Mouse (Mus musculus) forebrain, postnatal 0 days (tissue): Measurements from ENCODE around the gene Kat7. TPM values are rescaled to one million over a fixed set of nuclear protein-coding genes. Genes with fewer than 3 reads are reported as not detected.

ENCODE experiments used
- ATAC-seq: fragments of 200-750 bp; cut with Nextera tagmentation; 2 replicates; pipeline ENCODE4 v1.8.0; 2017; ENCODE audit warnings: mild to moderate bottlenecking, moderate library complexity
- DNase-seq: peaks from one replicate; pipeline ENCODE4 v3.0.0-alpha.2; 2015
- H3K27ac ChIP-seq: fragments of 300-500 bp; sonication (generic); 2 replicates; pipeline ENCODE4 v1.5.1; 2014; ENCODE audit warnings: low read depth, mild to moderate bottlenecking, antibody characterized with exemption, low read length, moderate library complexity, mixed read lengths
- H3K27me3 ChIP-seq: fragments of 300-500 bp; sonication (generic); 2 replicates; pipeline ENCODE4 v1.6.1; 2014; ENCODE audit warnings: mild to moderate bottlenecking, low read length, mixed read lengths; ENCODE audit not compliant: insufficient read depth
- H3K36me3 ChIP-seq: fragments of 300-500 bp; sonication (generic); 2 replicates; pipeline ENCODE4 v1.6.1; 2014; ENCODE audit warnings: mild to moderate bottlenecking, moderate library complexity; ENCODE audit not compliant: insufficient read depth
- H3K4me1 ChIP-seq: fragments of 300-500 bp; sonication (generic); 2 replicates; pipeline ENCODE4 v1.6.1; 2014; ENCODE audit warnings: antibody characterized with exemption; ENCODE audit not compliant: insufficient read depth
- H3K4me2 ChIP-seq: fragments of 300-500 bp; sonication (generic); 2 replicates; pipeline ENCODE4 v1.6.1; 2014; ENCODE audit warnings: low read depth, mild to moderate bottlenecking, moderate library complexity
- H3K4me3 ChIP-seq: fragments of 300-500 bp; sonication (generic); 2 replicates; pipeline ENCODE4 v1.5.1; 2014; ENCODE audit warnings: low read depth, low read length, mixed read lengths
- H3K9ac ChIP-seq: fragments of 300-500 bp; sonication (generic); 2 replicates; pipeline ENCODE4 v1.6.1; 2014; ENCODE audit warnings: mild to moderate bottlenecking
- H3K9me3 ChIP-seq: fragments of 300-500 bp; sonication (generic); 2 replicates; pipeline ENCODE4 v1.6.1; 2016; ENCODE audit warnings: low read length
- CTCF ChIP-seq: sonication (generic); IDR thresholded peaks from 2 replicates; pipeline ENCODE4 v1.5.1; 2016; ENCODE audit warnings: antibody characterized with exemption, control low read depth, low read depth
- WGBS: fragments of 180-500 bp; shearing (Covaris S2); extraction: QIAGEN DNeasy Blood & Tissue Kit; methylation state at CpG from one replicate; pipeline ENCODE4 v1.1.7; 2014; 5-methylcytosine and 5-hydroxymethylcytosine counted together
- polyA plus RNA-seq: library from polyadenylated mRNA; unstranded; fragments of >200 nt; fragmentation: Nextera tagmentation; extraction: Ambion mirVana; gene quantifications from 2 replicates; pipeline ENCODE4 v1.2.1, GENCODE M21; 2015
- total RNA-seq: library from RNA; depleted of rRNA; stranded (reverse); fragments of >200 nt; gene quantifications from 2 replicates; pipeline ENCODE4 v1.2.3, GENCODE M21; 2014

The Kat7 gene
- total and polyA plus RNA-seq, 2 experiments from 2014 or later: 72.8 to 78.2 TPM

- H3K36me3 ChIP-seq: peaks cover 58% of the 10 kb centered on the region
- H3K4me1 ChIP-seq: no peaks in the 10 kb centered on the region
- no peaks in the 10 kb centered on the region for H3K9me3 ChIP-seq
- no peak for TF ChIP-seq CTCF
- H3K4me3 ChIP-seq: no peak overlapping the region
- H3K9ac ChIP-seq: no peak overlapping the region
- H3K4me2 ChIP-seq: no peak overlapping the region
- DNase-seq (no peak), ATAC-seq (no peak)
- H3K27ac ChIP-seq: no peak overlapping the region
- no peaks in the 10 kb centered on the region for H3K27me3 ChIP-seq
- WGBS: 78% methylated on average over 4 of the region's 4 CpGs
These were observed 18.0 kb downstream of the Kat7 start for GRCm38 (mm10) chr11:95291998-95292397.

- TF ChIP-seq CTCF: no peak
- DNase-seq (no peak), ATAC-seq (no peak)
- Histone ChIP-seq H3K27ac (no peak overlapping the region), H3K9ac (no peak overlapping the region), H3K4me2 (no peak overlapping the region), H3K4me3 (no peak overlapping the region), H3K4me1 (no peaks in the 10 kb centered on the region), H3K36me3 (peaks cover 88% of the 10 kb centered on the region), H3K9me3 (no peaks in the 10 kb centered on the region), H3K27me3 (no peaks in the 10 kb centered on the region)
- 77% methylated on average over 5 of the region's 5 CpGs for WGBS
These were observed 27.7 kb downstream of the Kat7 start for GRCm38 (mm10) chr11:95282331-95282730.

GRCm38 (mm10) chr11:95279061-95279659 lies 30.9 kb downstream of the Kat7 start:
- H3K4me1 ChIP-seq: no peaks in the 10 kb centered on the region
- ATAC-seq (no peak), DNase-seq (no peak)
- H3K4me2 ChIP-seq: no peak overlapping the region
- no peaks in the 10 kb centered on the region for H3K9me3 ChIP-seq
- peak; percentile 39 for TF ChIP-seq CTCF
- WGBS: 91% methylated on average over 4 of the region's 4 CpGs
- no peaks in the 10 kb centered on the region for H3K27me3 ChIP-seq
- H3K27ac ChIP-seq: no peak overlapping the region
- H3K4me3 ChIP-seq: no peak overlapping the region
- peaks cover 89% of the 10 kb centered on the region for H3K36me3 ChIP-seq
- no peak overlapping the region for H3K9ac ChIP-seq

- H3K9me3 ChIP-seq: no peaks in the 10 kb centered on the region
- H3K9ac ChIP-seq: no peak overlapping the region
- no peak overlapping the region for H3K4me3 ChIP-seq
- DNase-seq: no peak
- H3K4me1 ChIP-seq: no peaks in the 10 kb centered on the region
- no peak overlapping the region for H3K27ac ChIP-seq
- no peak overlapping the region for H3K4me2 ChIP-seq
- H3K36me3 ChIP-seq: peaks cover 94% of the 10 kb centered on the region
- whole genome bisulfite sequencing: 93% methylated on average over 6 of the region's 6 CpGs
- H3K27me3 ChIP-seq: no peaks in the 10 kb centered on the region
- TF ChIP-seq CTCF: no peak
- ATAC-seq: no peak
These were observed 34.0 kb downstream of the Kat7 start for GRCm38 (mm10) chr11:95276056-95276455.

GRCm38 (mm10) chr11:95274613-95275012 lies 35.4 kb downstream of the Kat7 start:
- H3K9me3 ChIP-seq: no peaks in the 10 kb centered on the region
- DNase-seq (no peak), ATAC-seq (no peak)
- no peak overlapping the region for H3K4me2 ChIP-seq
- no peaks in the 10 kb centered on the region for H3K4me1 ChIP-seq
- peaks cover 90% of the 10 kb centered on the region for H3K36me3 ChIP-seq
- no peak for TF ChIP-seq CTCF
- 84% methylated on average over 3 of the region's 3 CpGs for WGBS
- no peak overlapping the region for H3K9ac ChIP-seq
- no peak overlapping the region for H3K27ac ChIP-seq
- no peaks in the 10 kb centered on the region for H3K27me3 ChIP-seq
- no peak overlapping the region for H3K4me3 ChIP-seq

GRCm38 (mm10) chr11:95273661-95274060 lies 36.4 kb downstream of the Kat7 start:
- Histone ChIP-seq H3K9ac (no peak overlapping the region), H3K27me3 (no peaks in the 10 kb centered on the region), H3K4me1 (no peaks in the 10 kb centered on the region), H3K4me3 (no peak overlapping the region), H3K9me3 (no peaks in the 10 kb centered on the region), H3K36me3 (peaks cover 83% of the 10 kb centered on the region), H3K4me2 (no peak overlapping the region), H3K27ac (no peak overlapping the region)
- no peak for TF ChIP-seq CTCF
- DNase-seq (no peak), ATAC-seq (no peak)
- 82% methylated on average over 5 of the region's 5 CpGs for WGBS

GRCm38 (mm10) chr11:95266540-95267245 lies 43.4 kb downstream of the Kat7 start:
- Histone ChIP-seq H3K9ac (no peak overlapping the region), H3K4me2 (no peak overlapping the region), H3K27ac (no peak overlapping the region), H3K9me3 (no peaks in the 10 kb centered on the region), H3K27me3 (no peaks in the 10 kb centered on the region), H3K4me1 (no peaks in the 10 kb centered on the region), H3K4me3 (no peak overlapping the region), H3K36me3 (peaks cover 20% of the 10 kb centered on the region)
- DNase-seq (no peak), ATAC-seq (no peak)
- 44% methylated on average over 6 of the region's 6 CpGs for WGBS
- no peak for TF ChIP-seq CTCF
